Mouse (Mus musculus): ENCODE measurements around the gene Chst3. TPM values are rescaled to one million over a fixed set of nuclear protein-coding genes. Genes with fewer than 3 reads are reported as not detected.
A peak's percentile ranks its signal among the peaks of the same experiment; 100 is the strongest.
"Not testable (repeated sequence)": the region's sequence is repeated elsewhere in the genome, so short reads cannot be mapped to it uniquely, and the experiment has no call there.

The Chst3 gene
- total and polyA plus RNA-seq, 2 experiments from 2014 or later = 0.89 to 7.2 TPM

DNA sequence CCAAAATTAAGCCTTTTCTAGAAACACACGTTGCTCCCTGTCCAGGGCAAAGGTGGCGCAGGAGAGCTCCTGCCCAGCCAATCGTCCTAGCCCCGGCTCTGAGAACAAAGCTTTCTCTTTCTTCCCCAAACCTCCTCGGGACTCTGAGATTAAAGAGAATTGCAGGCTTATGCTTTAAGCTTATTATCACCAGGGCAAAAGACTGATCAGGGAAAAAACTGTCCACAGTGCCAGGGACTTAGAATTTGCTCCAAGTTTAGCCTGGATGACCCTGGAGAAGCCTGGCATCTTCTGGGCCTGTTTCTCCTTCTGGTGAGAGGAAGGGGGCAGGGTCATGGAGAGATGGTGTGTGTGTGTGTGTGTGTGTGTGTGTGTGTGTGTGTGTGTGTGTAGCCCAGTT lies 42.5 kb upstream of the Chst3 start:
- DNase-seq (ENCODE audit: low spot score) = no peak
- no peaks in the 10 kb centered on the region for H3K36me3 ChIP-seq (ENCODE audit: insufficient read depth, low read length)
- no peak overlapping the region for H3K9ac ChIP-seq (replicated peaks; ENCODE audit: low read length)
- H3K9me3 ChIP-seq (ENCODE audit: low read length) = no peaks in the 10 kb centered on the region
- H3K4me3 ChIP-seq (ENCODE audit: low read length) = no peak overlapping the region
- ATAC-seq = no peak
- 43% methylated on average over 5 of the region's 5 CpGs for WGBS
- no peaks in the 10 kb centered on the region for H3K27me3 ChIP-seq (ENCODE audit: insufficient read depth, low read length)
- H3K4me1 ChIP-seq (ENCODE audit: insufficient read depth, low read length) = no peaks in the 10 kb centered on the region; the same call in 1 of the 2 replicates
- TF ChIP-seq CTCF (IDR thresholded peaks at IDR 0.05; ENCODE audit: low read depth) = no peak
- H3K4me2 ChIP-seq (ENCODE audit: low read depth, low read length) = no peak overlapping the region
- peak overlapping the region; percentile 56; the same call in 1 of the 2 replicates for H3K27ac ChIP-seq

DNA sequence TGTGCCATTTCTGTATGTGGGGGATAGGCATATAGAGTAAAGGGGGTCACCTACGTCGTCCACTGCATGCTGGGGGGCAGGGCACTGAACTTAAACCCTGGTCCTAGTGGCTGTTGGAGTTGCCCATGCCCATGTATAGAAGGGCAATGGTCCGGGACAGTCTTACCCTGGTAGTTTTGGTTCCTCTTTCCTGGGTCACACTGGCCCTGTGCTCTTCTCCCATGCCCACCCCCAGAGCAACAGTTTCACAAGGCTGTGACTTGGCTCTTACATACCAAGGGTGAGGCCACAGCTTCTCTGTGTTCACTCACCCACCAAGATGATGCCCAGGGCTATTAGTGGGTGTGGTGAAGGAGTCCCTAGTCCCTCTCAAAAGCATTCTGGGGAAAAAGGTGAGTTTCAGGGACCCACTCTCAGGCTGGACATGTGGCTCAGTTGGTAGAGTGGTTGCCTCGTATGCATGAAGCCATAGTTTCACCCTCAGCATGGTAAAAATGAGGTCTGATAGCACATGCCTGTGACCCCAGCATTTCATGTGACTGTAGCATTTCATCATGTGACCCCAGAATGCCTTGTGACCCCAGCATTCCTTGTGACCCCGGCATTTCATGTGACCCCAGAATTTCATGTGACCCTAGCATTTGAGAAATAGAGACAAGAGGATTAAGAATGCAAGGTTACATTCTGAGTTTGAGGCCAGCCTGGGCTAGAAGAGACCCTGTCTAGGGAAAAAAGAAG lies 41.7 kb upstream of the Chst3 start:
- DNase-seq (ENCODE audit: low spot score) = no peak
- WGBS = 87% methylated on average over 5 of the region's 5 CpGs
- H3K36me3 ChIP-seq (ENCODE audit: insufficient read depth, low read length) = no peaks in the 10 kb centered on the region
- ATAC-seq = no peak
- H3K9ac ChIP-seq (replicated peaks; ENCODE audit: low read length) = no peak overlapping the region
- H3K4me1 ChIP-seq (ENCODE audit: insufficient read depth, low read length) = no peaks in the 10 kb centered on the region; the same call in 1 of the 2 replicates
- H3K27me3 ChIP-seq (ENCODE audit: insufficient read depth, low read length) = no peaks in the 10 kb centered on the region
- no peak for TF ChIP-seq CTCF (IDR thresholded peaks at IDR 0.05; ENCODE audit: low read depth)
- H3K27ac ChIP-seq = no peak overlapping the region
- H3K9me3 ChIP-seq (ENCODE audit: low read length) = no peaks in the 10 kb centered on the region
- no peak overlapping the region for H3K4me3 ChIP-seq (ENCODE audit: low read length)
- H3K4me2 ChIP-seq (ENCODE audit: low read depth, low read length) = no peak overlapping the region

DNA sequence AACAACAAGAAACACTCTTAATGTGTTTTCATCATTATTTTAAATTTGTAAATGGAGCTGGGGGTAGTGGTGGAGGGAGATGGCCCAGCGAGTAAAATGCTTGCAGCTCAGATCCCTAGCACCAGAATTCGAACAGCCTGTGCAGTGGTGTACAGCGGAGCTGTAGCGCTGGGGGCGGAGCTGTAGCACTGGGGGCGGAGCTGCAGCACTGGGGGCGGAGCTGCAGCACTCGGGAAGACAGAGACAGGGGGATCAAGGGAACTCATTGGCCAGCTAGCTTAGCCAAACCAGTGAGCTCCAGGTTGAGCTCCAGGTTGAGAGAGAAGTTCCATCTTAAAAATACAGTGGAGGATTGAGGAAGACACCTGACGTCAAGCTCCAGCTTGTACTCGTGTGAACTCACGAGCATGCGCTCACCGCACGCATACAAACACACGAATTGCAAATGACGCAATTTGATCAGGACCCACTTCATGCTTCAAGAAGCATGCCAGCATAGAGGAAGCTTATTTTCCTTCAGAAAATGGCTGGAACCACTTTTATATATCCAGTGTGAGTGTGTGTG lies 38.3 kb upstream of the Chst3 start:
- no peak for TF ChIP-seq CTCF (IDR thresholded peaks at IDR 0.05; ENCODE audit: low read depth)
- H3K27ac ChIP-seq = no peak overlapping the region
- 55% methylated on average over 16 of the region's 16 CpGs for WGBS
- no peaks in the 10 kb centered on the region for H3K27me3 ChIP-seq (ENCODE audit: insufficient read depth, low read length)
- H3K4me1 ChIP-seq (ENCODE audit: insufficient read depth, low read length) = no peaks in the 10 kb centered on the region
- no peak overlapping the region for H3K4me2 ChIP-seq (ENCODE audit: low read depth, low read length)
- H3K4me3 ChIP-seq (ENCODE audit: low read length) = no peak overlapping the region
- no peak overlapping the region for H3K9ac ChIP-seq (replicated peaks; ENCODE audit: low read length)
- DNase-seq (ENCODE audit: low spot score) (no peak), ATAC-seq (no peak)
- no peaks in the 10 kb centered on the region for H3K36me3 ChIP-seq (ENCODE audit: insufficient read depth, low read length)
- H3K9me3 ChIP-seq (ENCODE audit: low read length) = no peaks in the 10 kb centered on the region

- ATAC-seq = no peak
- no peaks in the 10 kb centered on the region for H3K9me3 ChIP-seq (ENCODE audit: low read length)
- no peak overlapping the region for H3K27ac ChIP-seq
- no peaks in the 10 kb centered on the region for H3K4me1 ChIP-seq (ENCODE audit: insufficient read depth, low read length)
- no peak overlapping the region for H3K9ac ChIP-seq (replicated peaks; ENCODE audit: low read length)
- H3K4me2 ChIP-seq (ENCODE audit: low read depth, low read length) = no peak overlapping the region
- H3K27me3 ChIP-seq (ENCODE audit: insufficient read depth, low read length) = no peaks in the 10 kb centered on the region
- 89% methylated on average over 6 of the region's 6 CpGs for WGBS
- no peak for DNase-seq (ENCODE audit: low spot score)
- H3K36me3 ChIP-seq (ENCODE audit: insufficient read depth, low read length) = no peaks in the 10 kb centered on the region
- H3K4me3 ChIP-seq (ENCODE audit: low read length) = no peak overlapping the region
- no peak for TF ChIP-seq CTCF (IDR thresholded peaks at IDR 0.05; ENCODE audit: low read depth)
These were observed 37.0 kb upstream of the Chst3 start for GRCm38 (mm10) chr10:60256088-60256487.

DNA sequence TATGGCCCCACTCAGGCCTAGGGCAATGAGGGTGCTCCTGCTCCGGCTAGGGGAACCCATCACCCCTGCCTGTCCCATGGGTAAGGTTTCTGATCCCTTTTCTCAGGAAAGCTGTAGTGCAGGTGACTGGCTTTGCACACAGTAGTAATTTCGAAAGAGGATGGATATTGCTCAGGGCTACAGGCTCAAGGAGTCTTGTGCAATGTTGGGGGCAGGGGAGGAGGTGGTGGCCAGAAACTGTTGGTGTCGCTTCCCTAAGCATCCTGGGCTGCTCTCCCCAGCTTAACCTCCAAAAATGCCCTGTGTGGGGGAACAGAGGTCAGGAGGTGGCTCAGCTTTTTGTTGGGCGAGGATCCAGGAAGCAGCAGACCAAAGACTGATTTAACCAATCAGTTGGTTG lies 33.5 kb upstream of the Chst3 start:
- H3K9me3 ChIP-seq (ENCODE audit: low read length) = no peaks in the 10 kb centered on the region
- ATAC-seq = no peak
- 81% methylated on average over 4 of the region's 4 CpGs for WGBS
- no peak overlapping the region for H3K27ac ChIP-seq
- TF ChIP-seq CTCF (IDR thresholded peaks at IDR 0.05; ENCODE audit: low read depth) = no peak
- H3K4me3 ChIP-seq (ENCODE audit: low read length) = no peak overlapping the region
- H3K4me2 ChIP-seq (ENCODE audit: low read depth, low read length) = no peak overlapping the region
- no peaks in the 10 kb centered on the region for H3K4me1 ChIP-seq (ENCODE audit: insufficient read depth, low read length)
- DNase-seq (ENCODE audit: low spot score) = no peak
- no peak overlapping the region for H3K9ac ChIP-seq (replicated peaks; ENCODE audit: low read length)
- H3K27me3 ChIP-seq (ENCODE audit: insufficient read depth, low read length) = no peaks in the 10 kb centered on the region
- no peaks in the 10 kb centered on the region for H3K36me3 ChIP-seq (ENCODE audit: insufficient read depth, low read length)

DNA sequence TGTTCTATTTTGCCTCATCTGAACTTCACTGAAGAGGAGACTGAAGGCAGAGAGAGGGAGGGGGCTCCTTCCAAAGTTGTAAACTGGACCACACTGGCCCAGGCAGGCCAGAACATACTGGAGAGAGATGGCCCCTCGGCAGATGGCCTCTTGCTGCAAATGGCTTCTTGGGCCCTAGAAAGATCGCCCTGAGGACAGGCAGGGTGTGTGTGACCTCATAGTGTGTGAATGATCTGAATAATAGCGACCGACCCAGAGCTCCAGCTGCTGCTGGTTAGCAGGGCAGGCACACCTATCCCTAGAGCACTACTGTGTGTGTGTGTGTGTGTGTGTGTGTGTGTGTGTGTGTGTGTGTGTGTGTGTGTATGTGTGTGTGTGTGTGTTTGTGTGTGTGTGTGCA lies 33.1 kb upstream of the Chst3 start:
- no peaks in the 10 kb centered on the region for H3K36me3 ChIP-seq (ENCODE audit: insufficient read depth, low read length)
- ATAC-seq = no peak
- H3K4me1 ChIP-seq (ENCODE audit: insufficient read depth, low read length) = no peaks in the 10 kb centered on the region
- H3K27me3 ChIP-seq (ENCODE audit: insufficient read depth, low read length) = no peaks in the 10 kb centered on the region
- H3K27ac ChIP-seq = no peak overlapping the region
- no peak overlapping the region for H3K4me2 ChIP-seq (ENCODE audit: low read depth, low read length)
- no peak for TF ChIP-seq CTCF (IDR thresholded peaks at IDR 0.05; ENCODE audit: low read depth)
- H3K4me3 ChIP-seq (ENCODE audit: low read length) = no peak overlapping the region
- 75% methylated on average over 4 of the region's 4 CpGs for WGBS
- H3K9ac ChIP-seq (replicated peaks; ENCODE audit: low read length) = no peak overlapping the region
- DNase-seq (ENCODE audit: low spot score) = no peak
- H3K9me3 ChIP-seq (ENCODE audit: low read length) = no peaks in the 10 kb centered on the region

DNA sequence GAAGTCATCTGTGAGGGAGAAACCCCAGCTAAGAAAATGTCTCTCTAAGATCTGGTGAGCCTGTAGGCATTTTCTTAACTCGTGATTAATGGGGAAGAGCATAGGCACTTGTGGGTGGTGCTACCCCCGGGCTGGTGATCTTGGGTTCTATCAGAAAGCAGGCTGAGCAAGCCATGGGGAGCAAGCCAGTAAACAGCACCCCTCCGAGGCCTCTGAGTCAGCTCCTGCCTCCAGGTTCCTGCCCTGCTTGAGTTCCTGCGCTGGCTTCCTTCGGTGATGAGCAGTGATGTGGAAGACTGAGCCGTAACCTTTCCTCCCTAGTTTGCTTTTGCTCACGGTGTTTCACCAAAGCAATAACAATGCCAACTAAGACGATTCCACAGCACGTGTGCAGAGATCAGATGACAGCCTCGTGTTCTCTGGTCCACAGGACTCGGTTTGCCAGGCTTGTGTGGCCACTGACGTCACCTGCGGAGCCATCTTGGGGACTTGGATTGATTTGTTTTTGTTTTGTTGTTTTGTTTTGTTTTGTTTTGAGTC lies 31.4 kb upstream of the Chst3 start:
- no peak overlapping the region for H3K9ac ChIP-seq (replicated peaks; ENCODE audit: low read length)
- 77% methylated on average over 13 of the region's 13 CpGs for WGBS
- no peaks in the 10 kb centered on the region for H3K36me3 ChIP-seq (ENCODE audit: insufficient read depth, low read length)
- H3K9me3 ChIP-seq (ENCODE audit: low read length) = no peaks in the 10 kb centered on the region
- no peak overlapping the region for H3K4me2 ChIP-seq (ENCODE audit: low read depth, low read length)
- TF ChIP-seq CTCF (IDR thresholded peaks at IDR 0.05; ENCODE audit: low read depth) = no peak
- no peaks in the 10 kb centered on the region for H3K27me3 ChIP-seq (ENCODE audit: insufficient read depth, low read length)
- ATAC-seq = no peak
- no peak overlapping the region for H3K27ac ChIP-seq
- H3K4me3 ChIP-seq (ENCODE audit: low read length) = no peak overlapping the region
- DNase-seq (ENCODE audit: low spot score) = no peak
- H3K4me1 ChIP-seq (ENCODE audit: insufficient read depth, low read length) = no peaks in the 10 kb centered on the region

DNA sequence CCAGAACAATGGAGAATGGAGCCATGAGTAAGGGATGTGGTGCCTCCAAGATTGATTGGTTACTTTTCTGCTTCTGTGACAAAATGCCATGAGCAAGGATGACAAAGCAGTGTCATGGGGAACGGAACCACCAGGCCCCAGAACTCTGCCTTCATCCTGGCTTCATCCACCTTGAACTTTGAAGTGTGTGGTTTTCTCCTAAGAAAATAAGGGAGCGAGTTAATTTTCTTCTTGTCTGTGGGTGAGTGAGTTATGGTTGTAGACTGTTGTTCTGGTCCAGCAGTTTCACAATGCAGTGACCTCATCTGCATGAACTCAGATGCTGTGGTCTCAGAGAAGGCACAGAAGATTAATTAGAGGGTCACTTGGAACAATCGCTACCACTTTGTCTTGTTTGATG lies 29.3 kb upstream of the Chst3 start:
- not testable (repeated sequence) for H3K27ac ChIP-seq; DNase-seq (ENCODE audit: low spot score); H3K9me3 ChIP-seq (ENCODE audit: low read length); H3K4me1 ChIP-seq (ENCODE audit: insufficient read depth, low read length); H3K4me3 ChIP-seq (ENCODE audit: low read length); ATAC-seq; H3K9ac ChIP-seq (replicated peaks; ENCODE audit: low read length); H3K4me2 ChIP-seq (ENCODE audit: low read depth, low read length); H3K27me3 ChIP-seq (ENCODE audit: insufficient read depth, low read length); H3K36me3 ChIP-seq (ENCODE audit: insufficient read depth, low read length)
- WGBS = 69% methylated on average over 3 of the region's 3 CpGs
